Mouse (Mus musculus) megakaryocyte, embryonic 14.5 days (primary cell): Measurements from ENCODE around the gene Cers6. TPM values are rescaled to one million over a fixed set of nuclear protein-coding genes. Genes with fewer than 3 reads are reported as not detected.
A peak's percentile ranks its signal among the peaks of the same experiment; 100 is the strongest.

Experiments used
- H3K27me3 ChIP-seq: replicated peaks from 2 replicates; pipeline ENCODE3; 2012; ENCODE audit warnings: inconsistent platforms
- H3K36me3 ChIP-seq: replicated peaks from 2 replicates; pipeline ENCODE3; 2012; ENCODE audit warnings: low read length, inconsistent platforms, mixed read lengths
- H3K4me1 ChIP-seq: 2 replicates; pipeline ENCODE4 v1.6.1; 2012; ENCODE audit warnings: inconsistent platforms
- H3K4me3 ChIP-seq: replicated peaks from 2 replicates; pipeline ENCODE3; 2012; ENCODE audit warnings: moderate library complexity, mild to moderate bottlenecking, inconsistent platforms
- H3K9me3 ChIP-seq: 2 replicates; pipeline ENCODE4 v1.6.1; 2012; ENCODE audit warnings: inconsistent platforms
- FLI1 ChIP-seq: IDR thresholded peaks from 2 replicates; pipeline ENCODE4 v1.6.1; 2012; ENCODE audit warnings: low read length, inconsistent platforms, mixed read lengths
- GATA1 ChIP-seq: IDR thresholded peaks from 3 replicates; pipeline ENCODE4 v1.6.1; 2012; ENCODE audit warnings: mixed read lengths, low read length, inconsistent platforms, borderline replicate concordance
- polyA plus RNA-seq: library from polyadenylated mRNA; stranded (reverse); fragments of >175 nt; gene quantifications from 2 replicates; pipeline ENCODE4 v1.2.3, GENCODE M21; 2012; ENCODE audit warnings: low replicate concordance; ENCODE audit not compliant: insufficient read depth

The Cers6 gene
- polyA plus RNA-seq = 2.9 and 3.2 TPM in 2 replicates

- Histone ChIP-seq H3K27me3 (peaks cover 2% of the 10 kb centered on the region), H3K4me3 (peak within 1 kb of the TSS; percentile 96), H3K36me3 (peaks cover 2% of the 10 kb centered on the region), H3K9me3 (no peaks in the 10 kb centered on the region), H3K4me1 (peaks cover 41% of the 10 kb centered on the region)
- no peak for TF ChIP-seq FLI1
- TF ChIP-seq GATA1 = no peak
Measured at GRCm38 (mm10) chr2:68860904-68861685, at the start of gene Cers6. TSS of gene Cers6 (plus strand) at chr2:68861441.

GRCm38 (mm10) chr2:68814409-68814808, 46.8 kb upstream of the Cers6 start:
- TF ChIP-seq GATA1 = no peak
- TF ChIP-seq FLI1 = no peak
- Histone ChIP-seq H3K9me3 (0 out of 2 replicates have a peak, but pooled peaks cover 2% of the 10 kb centered on the region), H3K4me1 (no peaks in the 10 kb centered on the region), H3K27me3 (peaks cover 2% of the 10 kb centered on the region), H3K36me3 (no peaks in the 10 kb centered on the region), H3K4me3 (no peak overlapping the region)

- H3K9me3 ChIP-seq = 0 out of 2 replicates have a peak, but pooled peaks cover 2% of the 10 kb centered on the region
- H3K4me3 ChIP-seq = no peak overlapping the region
- no peaks in the 10 kb centered on the region for H3K36me3 ChIP-seq
- peaks cover 8% of the 10 kb centered on the region for H3K4me1 ChIP-seq
- peaks cover 4% of the 10 kb centered on the region for H3K27me3 ChIP-seq
- no peak for TF ChIP-seq FLI1
- no peak for TF ChIP-seq GATA1
Measured at GRCm38 (mm10) chr2:68819040-68819439, 42.2 kb upstream of the Cers6 start.

- no peak overlapping the region for H3K4me3 ChIP-seq
- no peaks in the 10 kb centered on the region for H3K36me3 ChIP-seq
- TF ChIP-seq GATA1 = no peak
- no peak for TF ChIP-seq FLI1
- H3K9me3 ChIP-seq = 0 out of 2 replicates have a peak, but pooled peaks cover 2% of the 10 kb centered on the region
- H3K4me1 ChIP-seq = peaks cover 27% of the 10 kb centered on the region
- H3K27me3 ChIP-seq = peaks cover 2% of the 10 kb centered on the region
Measured at GRCm38 (mm10) chr2:68822152-68822887, 38.9 kb upstream of the Cers6 start.

GRCm38 (mm10) chr2:68825326-68826020, 35.8 kb upstream of the Cers6 start:
- no peak for TF ChIP-seq FLI1
- no peak for TF ChIP-seq GATA1
- Histone ChIP-seq H3K27me3 (no peaks in the 10 kb centered on the region), H3K4me1 (peaks cover 30% of the 10 kb centered on the region), H3K9me3 (peaks cover 5% of the 10 kb centered on the region; the same call in 1 of the 2 replicates), H3K36me3 (no peaks in the 10 kb centered on the region), H3K4me3 (peak overlapping the region; percentile 68)

GRCm38 (mm10) chr2:68843330-68843729, 17.9 kb upstream of the Cers6 start:
- Histone ChIP-seq H3K27me3 (no peaks in the 10 kb centered on the region), H3K9me3 (no peaks in the 10 kb centered on the region)
- TF ChIP-seq GATA1 (no peak), FLI1 (no peak)

GRCm38 (mm10) chr2:68844530-68844929, 16.7 kb upstream of the Cers6 start:
- Histone ChIP-seq H3K36me3 (no peaks in the 10 kb centered on the region), H3K4me3 (no peak overlapping the region), H3K9me3 (no peaks in the 10 kb centered on the region), H3K27me3 (no peaks in the 10 kb centered on the region), H3K4me1 (peaks cover 5% of the 10 kb centered on the region)
- TF ChIP-seq FLI1 (no peak), GATA1 (no peak)

More at GRCm38 (mm10) chr2:68843330-68843729, 17.9 kb upstream of the Cers6 start:
- H3K4me1 ChIP-seq = peaks cover 5% of the 10 kb centered on the region
- H3K4me3 ChIP-seq = no peak overlapping the region
- H3K36me3 ChIP-seq = no peaks in the 10 kb centered on the region

- no peak for TF ChIP-seq GATA1
- TF ChIP-seq FLI1 = no peak
- H3K4me3 ChIP-seq = no peak overlapping the region
- H3K4me1 ChIP-seq = peaks cover 5% of the 10 kb centered on the region
- H3K9me3 ChIP-seq = no peaks in the 10 kb centered on the region
- H3K27me3 ChIP-seq = no peaks in the 10 kb centered on the region
- H3K36me3 ChIP-seq = no peaks in the 10 kb centered on the region
Measured at GRCm38 (mm10) chr2:68845002-68845740, 16.1 kb upstream of the Cers6 start.

GRCm38 (mm10) chr2:68860391-68860790, 850 bp upstream of the Cers6 start:
- Histone ChIP-seq H3K36me3 (no peaks in the 10 kb centered on the region), H3K4me1 (peaks cover 41% of the 10 kb centered on the region), H3K4me3 (peak overlapping the region; percentile 96), H3K27me3 (peaks cover 2% of the 10 kb centered on the region), H3K9me3 (no peaks in the 10 kb centered on the region)
- TF ChIP-seq FLI1 (no peak), GATA1 (no peak)
